Mouse (Mus musculus): ENCODE measurements at regions not wholly inside any gene's neighbourhood (a gene's known extent, or its start where the extent isn't known, plus 50 kb on each side); places are given as distances from the start of the nearest gene placed in this dataset.

DNA sequence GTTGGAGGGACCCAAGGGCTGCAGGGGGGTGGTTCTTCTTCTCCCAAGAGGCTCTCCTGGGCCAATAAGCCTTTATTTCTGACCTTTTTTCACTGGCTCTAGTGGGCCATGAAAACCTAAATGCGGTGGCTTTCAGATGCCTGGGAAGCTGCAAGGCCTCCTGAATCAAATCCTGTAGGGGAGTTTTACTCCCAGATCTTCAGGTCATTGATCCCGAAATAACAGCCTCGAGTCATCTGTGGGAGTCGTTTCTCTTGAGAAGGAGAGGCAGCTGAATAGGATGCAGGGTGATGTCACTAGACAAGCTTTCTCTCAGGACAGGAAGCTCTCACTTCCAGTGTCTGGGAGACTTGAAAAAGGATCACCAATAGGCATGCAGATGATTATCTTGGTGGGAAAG is 70.4 kb downstream of the Enc1 start:
- peaks cover 23% of the 10 kb centered on the region for H3K4me1 ChIP-seq (ENCODE audit: control insufficient read depth, insufficient read depth, low read length)
- peak; percentile 18 for DNase-seq
- no peaks in the 10 kb centered on the region for H3K27me3 ChIP-seq (replicated peaks; ENCODE audit: control insufficient read depth, insufficient read depth, low read length)
- H3K27ac ChIP-seq (ENCODE audit: insufficient read depth, low read depth, low read length), result no peak overlapping the region
- 32% methylated on average over 4 of the region's 4 CpGs for WGBS
- H3K36me3 ChIP-seq (ENCODE audit: control insufficient read depth, insufficient read depth, low read length), result no peaks in the 10 kb centered on the region
- H3K4me3 ChIP-seq (ENCODE audit: insufficient read depth, low read depth, low read length), result no peak overlapping the region
- no peak for TF ChIP-seq POLR2A (IDR thresholded peaks at IDR 0.05; ENCODE audit: low read depth, low read length)
- TF ChIP-seq CTCF (conservative IDR thresholded peaks at IDR 0.05; ENCODE audit: insufficient read depth, insufficient read length, low read depth, low read length), result no peak

GRCm38 (mm10) chr13:97310855-97311189 is 69.9 kb downstream of the Enc1 start:
- no peaks in the 10 kb centered on the region for H3K27me3 ChIP-seq (replicated peaks; ENCODE audit: control insufficient read depth, insufficient read depth, low read length)
- DNase-seq, result no peak
- 0 out of 2 replicates have a peak overlapping the region, but pooled peaks have one; percentile 12 for H3K27ac ChIP-seq (ENCODE audit: insufficient read depth, low read depth, low read length)
- peaks cover 23% of the 10 kb centered on the region for H3K4me1 ChIP-seq (ENCODE audit: control insufficient read depth, insufficient read depth, low read length)
- TF ChIP-seq POLR2A (IDR thresholded peaks at IDR 0.05; ENCODE audit: low read depth, low read length) (no peak), CTCF (conservative IDR thresholded peaks at IDR 0.05; ENCODE audit: insufficient read depth, insufficient read length, low read depth, low read length) (no peak)
- WGBS, result 38% methylated on average over 3 of the region's 3 CpGs
- no peak overlapping the region for H3K4me3 ChIP-seq (ENCODE audit: insufficient read depth, low read depth, low read length)
- H3K36me3 ChIP-seq (ENCODE audit: control insufficient read depth, insufficient read depth, low read length), result no peaks in the 10 kb centered on the region

GRCm38 (mm10) chr13:97310186-97310854 is 69.4 kb downstream of the Enc1 start:
- Histone ChIP-seq H3K27ac (ENCODE audit: insufficient read depth, low read depth, low read length) (peak overlapping the region; percentile 31), H3K4me1 (ENCODE audit: control insufficient read depth, insufficient read depth, low read length) (peaks cover 23% of the 10 kb centered on the region), H3K27me3 (replicated peaks; ENCODE audit: control insufficient read depth, insufficient read depth, low read length) (no peaks in the 10 kb centered on the region), H3K4me3 (ENCODE audit: insufficient read depth, low read depth, low read length) (no peak overlapping the region), H3K36me3 (ENCODE audit: control insufficient read depth, insufficient read depth, low read length) (no peaks in the 10 kb centered on the region)
- peak; percentile 78 for DNase-seq
- 22% methylated on average over 8 of the region's 8 CpGs for WGBS
- TF ChIP-seq POLR2A (IDR thresholded peaks at IDR 0.05; ENCODE audit: low read depth, low read length) (no peak), CTCF (conservative IDR thresholded peaks at IDR 0.05; ENCODE audit: insufficient read depth, insufficient read length, low read depth, low read length) (no peak)

DNA sequence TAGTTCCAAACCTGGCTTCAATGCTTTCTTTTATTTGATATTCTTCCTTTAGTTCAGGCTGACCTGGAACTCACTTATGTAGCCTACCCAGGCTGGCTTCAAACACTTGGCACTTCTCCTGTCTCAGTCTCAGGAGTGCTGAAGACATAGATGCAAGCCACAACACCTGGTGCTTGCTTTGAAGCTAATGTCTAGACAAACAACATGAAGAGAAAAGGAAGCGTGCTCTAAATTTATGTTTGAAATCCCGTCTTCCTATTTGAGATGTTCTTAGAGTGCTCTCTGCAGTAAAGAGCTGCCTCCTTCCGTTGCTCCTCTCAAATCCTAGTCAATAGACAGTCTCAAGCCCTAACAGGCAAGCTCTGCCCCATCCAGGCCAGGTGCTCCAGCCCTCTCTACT is 68.5 kb downstream of the Enc1 start:
- WGBS, result 96% methylated on average over 3 of the region's 3 CpGs
- no peak overlapping the region for H3K27ac ChIP-seq (ENCODE audit: insufficient read depth, low read depth, low read length)
- TF ChIP-seq POLR2A (IDR thresholded peaks at IDR 0.05; ENCODE audit: low read depth, low read length) (no peak), CTCF (conservative IDR thresholded peaks at IDR 0.05; ENCODE audit: insufficient read depth, insufficient read length, low read depth, low read length) (no peak)

GRCm38 (mm10) chr13:97308431-97308830 is 67.5 kb downstream of the Enc1 start:
- H3K27me3 ChIP-seq (replicated peaks; ENCODE audit: control insufficient read depth, insufficient read depth, low read length), result no peaks in the 10 kb centered on the region
- WGBS, result 96% methylated on average over 2 of the region's 2 CpGs
- DNase-seq, result no peak
- peaks cover 23% of the 10 kb centered on the region for H3K4me1 ChIP-seq (ENCODE audit: control insufficient read depth, insufficient read depth, low read length)
- no peak overlapping the region for H3K4me3 ChIP-seq (ENCODE audit: insufficient read depth, low read depth, low read length)
- TF ChIP-seq POLR2A (IDR thresholded peaks at IDR 0.05; ENCODE audit: low read depth, low read length) (no peak), CTCF (conservative IDR thresholded peaks at IDR 0.05; ENCODE audit: insufficient read depth, insufficient read length, low read depth, low read length) (no peak)
- no peak overlapping the region for H3K27ac ChIP-seq (ENCODE audit: insufficient read depth, low read depth, low read length)
- H3K36me3 ChIP-seq (ENCODE audit: control insufficient read depth, insufficient read depth, low read length), result no peaks in the 10 kb centered on the region

More for the DNA sequence above, 68.5 kb downstream of the Enc1 start:
- H3K36me3 ChIP-seq (ENCODE audit: control insufficient read depth, insufficient read depth, low read length), result no peaks in the 10 kb centered on the region
- no peaks in the 10 kb centered on the region for H3K27me3 ChIP-seq (replicated peaks; ENCODE audit: control insufficient read depth, insufficient read depth, low read length)
- peaks cover 23% of the 10 kb centered on the region for H3K4me1 ChIP-seq (ENCODE audit: control insufficient read depth, insufficient read depth, low read length)
- no peak for DNase-seq
- no peak overlapping the region for H3K4me3 ChIP-seq (ENCODE audit: insufficient read depth, low read depth, low read length)
